Mouse (Mus musculus): ENCODE results near the gene Rtbdn. TPM values are rescaled to one million over a fixed set of nuclear protein-coding genes. Genes with fewer than 3 reads are reported as not detected.

Gene Rtbdn
- polyA plus RNA-seq (2017; shearing (Covaris generic)), result not detected

DNA sequence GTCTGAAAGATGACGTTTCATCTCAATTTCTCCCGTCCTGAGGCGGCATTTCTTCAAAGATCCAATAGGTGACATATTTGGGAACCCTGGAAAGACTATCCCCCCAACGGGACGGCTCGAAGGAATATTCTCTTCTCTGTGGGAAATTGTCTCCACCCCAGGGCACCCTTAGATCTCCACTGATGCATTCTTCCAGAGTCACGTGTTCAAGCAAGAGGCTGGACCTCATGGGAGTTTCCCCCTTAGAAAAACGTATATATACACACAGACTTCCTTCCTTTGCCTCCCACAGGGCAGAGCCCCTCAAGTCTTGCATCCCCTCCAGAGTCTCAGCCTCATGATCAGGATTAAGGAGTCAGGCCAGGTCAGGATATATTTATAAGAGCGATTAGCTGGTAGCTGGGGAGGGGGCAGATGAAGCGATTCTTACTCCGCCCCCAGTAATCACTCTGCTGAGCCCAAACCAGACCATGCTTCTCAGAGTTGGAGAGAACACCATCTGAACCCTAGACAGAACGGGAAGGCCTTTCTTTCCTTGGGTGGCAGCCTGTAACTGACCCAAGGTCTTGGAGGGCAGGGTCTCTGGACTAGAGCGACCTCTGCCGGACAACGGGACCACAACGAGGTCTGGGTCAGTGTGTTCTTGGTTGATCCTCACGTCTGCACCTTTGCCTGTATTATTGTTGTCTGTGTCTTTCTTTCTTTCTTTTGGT is at the start of gene Rtbdn:
Rtbdn (plus strand) TSS at position 464 of the 713 bp plus-strand sequence.

DNA sequence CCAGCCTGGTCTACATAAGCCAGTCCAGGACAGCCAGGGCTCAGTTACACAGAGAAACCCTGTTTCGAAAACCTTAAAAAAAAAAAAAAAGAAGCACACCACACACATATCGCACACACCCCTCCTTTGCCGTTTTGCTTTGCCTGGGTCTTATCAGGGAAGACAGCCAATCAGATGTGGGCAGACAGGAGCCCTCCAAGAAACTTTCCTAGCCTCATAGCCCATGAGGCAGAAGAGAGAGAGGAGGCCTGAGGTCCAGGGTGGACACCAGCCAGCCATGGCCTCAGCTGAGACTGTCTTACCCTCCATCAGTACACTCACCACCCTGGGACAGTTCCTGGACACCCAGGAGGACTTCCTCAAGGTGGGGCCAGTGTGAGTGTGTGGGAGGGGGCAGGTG is 45.0 kb upstream of the Rtbdn start, which contains the start of gene Klf1:
Klf1 (plus strand) TSS at position 177 of the 400 bp plus-strand sequence.

DNA sequence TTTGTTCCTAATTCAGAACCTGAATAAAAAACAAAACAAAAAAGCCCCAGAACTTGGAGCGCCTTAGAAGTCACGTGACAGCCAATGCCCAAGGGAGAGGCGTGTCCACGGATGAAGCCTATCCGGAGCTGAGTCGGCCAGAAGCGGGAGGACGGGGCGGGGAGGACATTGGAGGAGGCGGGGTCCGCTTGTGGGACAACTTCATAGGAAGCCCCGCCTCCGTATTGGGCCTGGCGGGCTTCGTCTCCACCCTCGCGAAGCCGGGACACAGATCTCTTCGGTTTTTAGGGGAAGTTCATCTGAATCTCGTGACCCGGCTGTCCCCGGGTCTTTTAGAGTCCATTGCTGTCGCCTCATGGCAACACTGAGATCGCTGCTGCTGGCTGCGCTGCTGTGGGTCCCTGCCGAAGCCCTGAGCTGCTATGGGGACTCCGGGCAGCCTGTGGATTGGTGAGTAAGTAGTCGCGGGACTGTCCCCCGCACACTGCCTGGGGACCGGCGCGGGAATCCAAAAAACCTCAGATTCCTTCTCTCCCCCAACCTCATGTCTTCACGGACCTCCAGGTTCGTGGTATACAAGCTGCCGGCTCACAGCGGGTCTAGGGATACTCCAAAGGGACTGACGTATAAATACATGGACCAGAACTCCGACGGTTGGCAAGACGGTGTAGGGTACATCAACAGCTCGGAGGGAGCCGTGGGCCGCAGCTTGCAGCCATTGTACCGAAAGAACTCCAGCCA is 38.2 kb upstream of the Rtbdn start, which contains the start of gene Dnase2a:
Dnase2a (plus strand) TSS at position 140 of the 741 bp plus-strand sequence.

DNA sequence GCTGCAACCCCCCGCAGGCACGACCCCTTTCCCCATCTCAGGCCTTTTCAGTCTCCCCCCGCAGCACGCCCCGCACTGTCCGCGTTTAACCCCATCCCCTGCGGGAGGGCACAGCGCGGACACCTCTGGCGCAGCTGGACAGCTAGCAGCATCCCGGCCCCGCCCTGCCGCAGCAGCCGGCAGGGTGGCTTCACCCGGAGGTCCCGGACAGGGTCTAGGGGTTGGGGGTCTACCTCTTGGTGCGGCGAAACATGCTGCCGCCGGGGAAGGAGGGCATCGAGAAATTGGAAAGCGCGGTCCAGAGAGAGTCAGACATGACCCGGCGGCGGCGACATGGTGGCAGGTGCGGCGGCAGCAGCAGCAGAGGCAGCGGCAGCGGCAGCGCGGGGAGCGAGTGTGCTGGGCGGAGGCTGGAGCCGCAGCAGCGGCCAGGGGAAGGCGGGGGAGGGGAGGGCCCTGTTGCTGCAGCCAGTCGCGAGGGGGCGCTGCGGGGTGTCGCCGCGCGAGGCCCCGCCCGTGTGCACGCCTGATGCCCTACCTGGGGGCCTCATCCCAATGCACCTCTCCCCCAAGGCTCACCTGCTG is 9.7 kb upstream of the Rtbdn start, which contains the start of gene Mast1:
Mast1 (minus strand) TSS at position 398 of the 585 bp plus-strand sequence.

DNA sequence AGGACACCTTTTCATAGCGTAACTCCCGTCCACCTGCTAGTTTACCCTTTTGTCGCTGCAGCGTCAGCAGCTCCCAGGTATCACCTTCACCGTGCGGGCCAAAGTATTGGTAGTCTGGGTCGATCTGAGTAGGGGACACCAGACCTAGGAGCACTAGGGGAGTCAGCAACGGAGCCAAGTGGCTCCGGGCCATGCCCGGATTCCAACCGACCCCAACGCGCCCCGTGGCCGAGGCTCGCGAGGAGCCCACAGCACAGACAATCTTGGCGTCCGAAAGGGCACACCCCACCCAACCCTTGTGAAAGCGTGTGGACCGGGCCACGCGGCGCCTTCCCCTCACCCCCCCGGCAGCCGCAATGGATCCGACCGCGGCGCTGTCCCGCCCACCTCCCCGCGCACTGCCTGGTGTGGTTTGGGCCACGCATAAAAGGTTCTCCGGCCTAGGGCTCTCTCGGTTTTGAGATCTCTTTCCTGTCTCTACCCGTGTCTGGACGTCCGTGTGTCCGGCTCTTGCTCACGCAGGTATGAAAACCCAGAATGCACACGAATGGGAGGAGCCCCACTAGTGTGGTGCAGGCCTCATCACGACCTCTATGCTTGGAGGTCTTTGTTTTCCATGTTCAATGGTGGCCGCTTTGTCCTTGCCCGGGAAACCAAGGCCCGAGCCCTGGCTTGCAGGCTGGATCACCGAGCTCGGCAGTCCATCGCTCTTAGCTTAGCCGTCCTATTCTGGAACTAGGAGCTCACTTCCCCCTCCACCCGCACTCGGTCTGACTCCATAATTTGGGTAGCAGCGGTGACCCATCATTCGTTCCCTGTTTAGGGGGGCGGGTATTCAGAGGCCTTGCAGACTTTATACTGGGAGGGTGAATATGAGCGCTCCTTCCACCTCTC is 22.7 kb downstream of the Rtbdn start, which contains the start of the genes Gm49661, Prdx2 and Rnaseh2a:
Gm49661 (minus strand) TSS at position 193 of the 894 bp plus-strand sequence.
Prdx2 (plus strand) TSS at position 347 of the 894 bp plus-strand sequence.
Rnaseh2a (minus strand) TSS at position 527 of the 894 bp plus-strand sequence.

DNA sequence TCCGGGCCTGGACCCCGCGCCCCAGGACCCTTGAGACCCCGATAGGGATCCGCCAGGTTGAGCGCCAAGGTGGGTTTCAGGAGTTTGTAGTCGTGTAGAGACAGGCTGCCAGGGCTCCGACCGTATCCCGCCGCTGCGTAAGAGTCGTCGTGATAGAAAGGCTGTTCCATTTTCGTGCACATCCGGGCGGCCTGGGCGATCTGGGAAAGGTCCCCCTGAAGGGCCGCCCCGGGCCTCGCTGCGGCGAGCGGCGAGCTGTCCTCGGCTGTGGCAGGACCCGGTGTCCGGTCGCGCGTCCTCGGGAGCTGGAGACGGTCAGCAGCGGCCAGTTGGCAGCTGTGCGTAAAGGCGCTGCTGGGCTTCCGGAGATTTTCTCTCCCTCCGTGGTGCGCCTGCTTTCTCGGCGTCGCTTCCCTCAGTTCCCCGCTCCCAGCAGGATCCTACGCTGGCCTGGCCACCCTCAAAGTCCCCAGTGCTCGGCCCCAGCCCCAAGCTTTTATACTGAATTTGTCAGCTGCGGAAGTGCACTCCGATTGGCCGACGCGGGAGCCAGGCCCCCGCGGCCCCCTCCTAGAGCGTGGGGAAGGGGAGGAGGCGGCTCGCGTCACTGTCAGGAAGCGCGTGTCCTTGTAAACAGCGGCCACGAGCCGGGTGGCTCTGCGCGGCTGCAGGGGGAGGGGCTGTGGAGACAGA is 31.6 kb downstream of the Rtbdn start, which contains the start of gene Junb:
Junb (minus strand) TSS at position 471 of the 693 bp plus-strand sequence.

DNA sequence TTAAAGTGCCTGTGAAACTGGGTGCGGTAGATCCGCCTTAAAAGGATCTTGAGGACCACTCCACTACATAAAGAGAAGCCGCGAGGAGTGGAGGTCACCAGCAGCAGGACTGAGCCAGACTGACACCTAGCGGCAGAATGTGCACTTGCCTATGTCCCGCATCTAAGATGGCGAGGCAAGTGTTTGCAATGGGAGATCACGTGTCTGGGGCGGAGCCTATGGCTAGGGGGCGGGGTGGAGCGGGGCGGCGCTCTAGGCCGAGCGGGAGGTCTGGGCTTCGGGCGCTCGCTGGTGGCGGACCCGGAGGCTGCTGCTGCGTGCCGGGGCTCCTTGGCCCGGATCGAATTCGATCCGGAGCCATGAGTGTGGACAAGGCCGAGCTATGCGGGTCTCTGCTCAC is 43.6 kb downstream of the Rtbdn start, which contains the start of gene Hook2:
Hook2 (plus strand) TSS at position 255 of the 400 bp plus-strand sequence.

Other genes with a start within 250 kb of the Rtbdn start
- gene Lyl1, start 245.5 kb upstream of the Rtbdn start, polyA plus RNA-seq (2017; shearing (Covaris generic)), result not detected
- 8.6 TPM for gene G430095P16Rik, start 224.0 kb upstream of the Rtbdn start, polyA plus RNA-seq (2017; shearing (Covaris generic))
- gene Nfix, start 146.6 kb upstream of the Rtbdn start, polyA plus RNA-seq (2017; shearing (Covaris generic)), result 12.2 TPM
- 3.3 TPM for gene Dand5, start 124.2 kb upstream of the Rtbdn start, polyA plus RNA-seq (2017; shearing (Covaris generic))
- gene Gadd45gip1, start 115.5 kb upstream of the Rtbdn start, polyA plus RNA-seq (2017; shearing (Covaris generic)), result 19.6 TPM
- gene Rad23a, start 106.3 kb upstream of the Rtbdn start, polyA plus RNA-seq (2017; shearing (Covaris generic)), result 113 TPM
- gene Calr, start 100.1 kb upstream of the Rtbdn start, polyA plus RNA-seq (2017; shearing (Covaris generic)), result 547 TPM
- 59.5 TPM for gene Farsa, start 90.0 kb upstream of the Rtbdn start, polyA plus RNA-seq (2017; shearing (Covaris generic))
- 5.3 TPM for gene Syce2, start 74.9 kb upstream of the Rtbdn start, polyA plus RNA-seq (2017; shearing (Covaris generic))
- gene Gcdh, start 53.1 kb upstream of the Rtbdn start, polyA plus RNA-seq (2017; shearing (Covaris generic)), result 22.4 TPM
- gene Klf1, start 45.1 kb upstream of the Rtbdn start, polyA plus RNA-seq (2017; shearing (Covaris generic)), result 0.57 TPM
- 5.6 TPM for gene Dnase2a, start 38.4 kb upstream of the Rtbdn start, polyA plus RNA-seq (2017; shearing (Covaris generic))
- gene Mast1, start 9.6 kb upstream of the Rtbdn start, polyA plus RNA-seq (2017; shearing (Covaris generic)), result 0.24 TPM
- gene Gm49661, start 22.4 kb downstream of the Rtbdn start, polyA plus RNA-seq (2017; shearing (Covaris generic)), result not detected
- 110 TPM for gene Prdx2, start 22.6 kb downstream of the Rtbdn start, polyA plus RNA-seq (2017; shearing (Covaris generic))
- 59.4 TPM for gene Rnaseh2a, start 22.8 kb downstream of the Rtbdn start, polyA plus RNA-seq (2017; shearing (Covaris generic))
- gene Junb, start 31.7 kb downstream of the Rtbdn start, polyA plus RNA-seq (2017; shearing (Covaris generic)), result 7,373 TPM
- 17.9 TPM for gene Hook2, start 43.6 kb downstream of the Rtbdn start, polyA plus RNA-seq (2017; shearing (Covaris generic))
- gene Best2, start 67.5 kb downstream of the Rtbdn start, polyA plus RNA-seq (2017; shearing (Covaris generic)), result not detected
- gene Asna1, start 78.3 kb downstream of the Rtbdn start, polyA plus RNA-seq (2017; shearing (Covaris generic)), result 29.1 TPM
- gene Trir, start 79.8 kb downstream of the Rtbdn start, polyA plus RNA-seq (2017; shearing (Covaris generic)), result 198 TPM
- gene Tnpo2, start 89.9 kb downstream of the Rtbdn start, polyA plus RNA-seq (2017; shearing (Covaris generic)), result 25.2 TPM
- gene Fbxw9, start 113.1 kb downstream of the Rtbdn start, polyA plus RNA-seq (2017; shearing (Covaris generic)), result 6.5 TPM
- not detected for gene Gm5741, start 121.0 kb downstream of the Rtbdn start, polyA plus RNA-seq (2017; shearing (Covaris generic))
- gene Dhps, start 124.8 kb downstream of the Rtbdn start, polyA plus RNA-seq (2017; shearing (Covaris generic)), result 89.1 TPM
- 134 TPM for gene Wdr83os, start 133.7 kb downstream of the Rtbdn start, polyA plus RNA-seq (2017; shearing (Covaris generic))
- gene Wdr83, start 134.3 kb downstream of the Rtbdn start, polyA plus RNA-seq (2017; shearing (Covaris generic)), result 18.9 TPM
- gene Man2b1, start 136.3 kb downstream of the Rtbdn start, polyA plus RNA-seq (2017; shearing (Covaris generic)), result 93.4 TPM
- gene Zfp791, start 176.1 kb downstream of the Rtbdn start, polyA plus RNA-seq (2017; shearing (Covaris generic)), result not detected
- gene Cks1brt, start 204.9 kb downstream of the Rtbdn start, polyA plus RNA-seq (2017; shearing (Covaris generic)), result not detected

All from effector memory CD4-positive, alpha-beta T cell, adult 5 months (primary cell).